In genomic region chr11:100948317-100948716, GRCm38 (mm10) we compare ENCODE assay signal across 21 mouse cellular contexts. TPM values are rescaled to one million over a fixed set of nuclear protein-coding genes. Genes with fewer than 3 reads are reported as not detected.
DNase-seq lines count a peak whose midpoint lies in the region; ATAC-seq and TF ChIP-seq lines count a peak whose summit lies in the region.
"Had no signal": no experiment of that assay in that cellular context is flagged by ENCODE, and none has a peak within 500 bp of the region (broad histone marks: within the 10 kb centered on the region; RNA-seq: fewer than 3 reads in every experiment).

No protein-coding gene starts in this region.

- H3K27ac ChIP-seq in midbrain, embryonic 11.5 days (ENCODE audit: low read depth, low read length): no peak overlapping the region
- H3K27ac ChIP-seq in midbrain, embryonic 13.5 days: no peak overlapping the region
- no peak overlapping the region for H3K27ac ChIP-seq in MEL (ENCODE audit: control insufficient read depth, low read depth, low read length)

- ATAC-seq in midbrain, embryonic 11.5 days (ENCODE audit: low FRiP score): no peak
- no peak for ATAC-seq in midbrain, embryonic 13.5 days
- peak; percentile 57 for ATAC-seq in G1E (ENCODE audit: extremely low read depth, insufficient number of reproducible peaks, low FRiP score, poor library complexity, severe bottlenecking)
- ATAC-seq in monocyte, adult 5-6 weeks (replicated peaks; ENCODE audit: insufficient number of reproducible peaks, low FRiP score, low TSS enrichment, poor library complexity, severe bottlenecking): no peak
- ATAC-seq: activated CD4-positive, CD25-positive, alpha-beta regulatory T cell, adult 4 months; CD4-positive, CD25-positive, alpha-beta regulatory T cell, adult 4 months; Patski had no signal

- peak; percentile 54 for DNase-seq in midbrain, embryonic 11.5 days (ENCODE audit: low spot score, missing footprints)
- DNase-seq in G1E (ENCODE audit: low spot score) (peak; percentile 58), MEL (ENCODE audit: low read depth, low spot score) (no peak)
- no peak for DNase-seq in layer of hippocampus, postnatal 25 days (ENCODE audit: extremely low spot score in 1 of 2, low spot score in 1 of 2)
- DNase-seq: adrenal gland, adult 2 months; adrenal gland, adult 8-10 months; adrenal gland, postnatal 10 days; adrenal gland, postnatal 14 days; adrenal gland, postnatal 25 days; adrenal gland, postnatal 36 days; cerebellum, adult 11 months; cerebellum, adult 11-12 months; cerebellum, adult 18-20 months; cerebellum, adult 2 months; cerebellum, adult 8-10 months had no signal

- H3K79me2 ChIP-seq in MEL (ENCODE audit: control insufficient read depth, insufficient read depth, low read length, poor library complexity): no peaks in the 10 kb centered on the region

- no peak for TF ChIP-seq POLR2A in MEL (IDR thresholded peaks at IDR 0.05; ENCODE audit: control insufficient read depth in 1 of 2, insufficient read depth in 1 of 2, low read depth in 1 of 2, low read length in 2 of 2, poor library complexity in 1 of 2)

- H3K9me3 ChIP-seq in midbrain, embryonic 11.5 days (ENCODE audit: control insufficient read depth, low read length): no peaks in the 10 kb centered on the region
- H3K9me3 ChIP-seq in midbrain, embryonic 13.5 days: no peaks in the 10 kb centered on the region
- H3K9me3 ChIP-seq in G1E (replicated peaks) (peaks cover 16% of the 10 kb centered on the region), MEL (replicated peaks; ENCODE audit: insufficient read depth, low read length) (no peaks in the 10 kb centered on the region)

- WGBS in midbrain, embryonic 11.5 days: 63% methylated on average over 4 of the region's 4 CpGs
- 62% methylated on average over 4 of the region's 4 CpGs for WGBS in midbrain, embryonic 13.5 days

- no peak overlapping the region for H3K4me2 ChIP-seq in midbrain, embryonic 11.5 days
- no peak overlapping the region for H3K4me2 ChIP-seq in midbrain, embryonic 13.5 days (replicated peaks)

- H3K36me3 ChIP-seq in midbrain, embryonic 11.5 days (ENCODE audit: control insufficient read depth, insufficient read depth, low read length): no peaks in the 10 kb centered on the region
- H3K36me3 ChIP-seq in midbrain, embryonic 13.5 days: no peaks in the 10 kb centered on the region
- H3K36me3 ChIP-seq in G1E (replicated peaks) (no peaks in the 10 kb centered on the region), MEL (ENCODE audit: control insufficient read depth in 1 of 2, insufficient read depth in 2 of 2, low read length in 2 of 2) (no peaks in the 10 kb centered on the region)

- H3K4me1 ChIP-seq in midbrain, embryonic 11.5 days (ENCODE audit: control insufficient read depth, insufficient read depth, low read length): no peaks in the 10 kb centered on the region
- H3K4me1 ChIP-seq in midbrain, embryonic 13.5 days (replicated peaks): peaks cover 3% of the 10 kb centered on the region; the same call in 1 of the 2 replicates
- H3K4me1 ChIP-seq in G1E (ENCODE audit: insufficient read depth, low read depth, low read length) (peaks cover 46% of the 10 kb centered on the region), MEL (ENCODE audit: control insufficient read depth in 1 of 2, insufficient read depth in 2 of 2, low read length in 2 of 2) (peaks cover 0 to 6% of the 10 kb centered on the region in 2 experiments; a peak in 3 of 4 replicates)

- H3K4me3 ChIP-seq in midbrain, embryonic 11.5 days (ENCODE audit: low read depth, low read length): no peak overlapping the region
- no peak overlapping the region for H3K4me3 ChIP-seq in midbrain, embryonic 13.5 days (replicated peaks)
- H3K4me3 ChIP-seq in G1E (ENCODE audit: low read depth, low read length) (no peak overlapping the region; the same call in 1 of the 2 replicates), MEL (ENCODE audit: control insufficient read depth in 1 of 2, insufficient read depth in 1 of 2, low read depth in 2 of 2, low read length in 2 of 2) (no peak overlapping the region)

- TF ChIP-seq EP300 in MEL (IDR thresholded peaks at IDR 0.05; ENCODE audit: low read depth in 1 of 2, low read length in 2 of 2): peak in 1 of 2 experiments; percentile 45; a peak in 1 of 4 replicates

- TF ChIP-seq CTCF in G1E (IDR thresholded peaks at IDR 0.05; ENCODE audit: low read depth, low read length): no peak
- TF ChIP-seq CTCF in MEL (IDR thresholded peaks at IDR 0.05 in 2 of 3, conservative IDR thresholded peaks at IDR 0.05 in 1 of 3; ENCODE audit: control insufficient read depth in 1 of 3, insufficient read depth in 1 of 3, low read depth in 2 of 3, low read length in 3 of 3, poor library complexity in 1 of 3, severe bottlenecking in 1 of 3): no peak

- no peak overlapping the region for H3K9ac ChIP-seq in midbrain, embryonic 11.5 days (ENCODE audit: low read length)
- H3K9ac ChIP-seq in midbrain, embryonic 13.5 days (replicated peaks): no peak overlapping the region
- H3K9ac ChIP-seq in MEL (ENCODE audit: control insufficient read depth, low read depth, low read length, poor library complexity, severe bottlenecking): no peak overlapping the region

- H3K27me3 ChIP-seq in midbrain, embryonic 11.5 days (ENCODE audit: control insufficient read depth, insufficient read depth, low read length): no peaks in the 10 kb centered on the region
- no peaks in the 10 kb centered on the region for H3K27me3 ChIP-seq in midbrain, embryonic 13.5 days
- H3K27me3 ChIP-seq in G1E (ENCODE audit: insufficient read depth, low read length): no peaks in the 10 kb centered on the region
- H3K27me3 ChIP-seq in MEL (ENCODE audit: control insufficient read depth in 1 of 2, insufficient read depth in 2 of 2, low read length in 2 of 2): no peaks in the 10 kb centered on the region
- H3K27me3 ChIP-seq: CH12.LX, Patski had no signal

- TF ChIP-seq RAD21 in MEL (IDR thresholded peaks at IDR 0.05; ENCODE audit: low read depth, low read length): no peak

TF ChIP-seq in MEL, 35 proteins besides CTCF, POLR2A, EP300 and RAD21:
- TF ChIP-seq ETS1 (IDR thresholded peaks at IDR 0.05; ENCODE audit: low read depth, low read length) (no peak), UBTF (IDR thresholded peaks at IDR 0.05; ENCODE audit: borderline replicate concordance, insufficient read depth, low read depth, low read length) (no peak), USF1 (IDR thresholded peaks at IDR 0.05; ENCODE audit: low read depth, low read length) (peak; percentile 34; the same call in 1 of the 2 replicates), RCOR1 (IDR thresholded peaks at IDR 0.05; ENCODE audit: low read depth, low read length) (peak; percentile 58), MAX (IDR thresholded peaks at IDR 0.05; ENCODE audit: low read length) (peak; percentile 38; the same call in 1 of the 2 replicates), MXI1 (IDR thresholded peaks at IDR 0.05; ENCODE audit: low read depth, low read length) (no peak), POLR2AphosphoS2 (IDR thresholded peaks at IDR 0.05; ENCODE audit: low read length) (no peak), GATA1 (IDR thresholded peaks at IDR 0.05; ENCODE audit: low read depth, low read length) (peak; percentile 57), TCF12 (IDR thresholded peaks at IDR 0.05; ENCODE audit: low read depth, low read length) (peak; percentile 38; the same call in 1 of the 2 replicates), HCFC1 (IDR thresholded peaks at IDR 0.05; ENCODE audit: low read depth, low read length) (no peak), MYC (IDR thresholded peaks at IDR 0.05; ENCODE audit: low read depth, low read length) (0 out of 2 replicates have a peak, but pooled peaks have one; percentile 40), BHLHE40 (IDR thresholded peaks at IDR 0.05; ENCODE audit: borderline replicate concordance, low read depth, low read length) (peak; percentile 89)

RNA-seq across cellular contexts. Expression of gene Stat3, which starts 9.0 kb away (rescaled TPM):
- polyA plus RNA-seq in midbrain, embryonic 11.5 days (2014; fragmentation: Nextera tagmentation; extraction: Ambion mirVana): 22.8 and 24.0 TPM in 2 replicates
- polyA plus RNA-seq in midbrain, embryonic 13.5 days (2015; fragmentation: Nextera tagmentation; extraction: Ambion mirVana): 28.7 and 34.3 TPM in 2 replicates
- total RNA-seq in G1E (2014; fragmentation: Nextera tagmentation) (81.1 and 87.5 TPM in 2 replicates), G1E (2017) (69.3 and 70.3 TPM in 2 replicates), MEL (2012; rRNA removed) (25.7 and 31.1 TPM in 2 replicates)
- polyA plus RNA-seq in G1E (2012) (42.1 and 63.5 TPM in 2 replicates), MEL (2012; ENCODE audit: insufficient read depth in 1 of 2, insufficient read length in 2 of 2, low read depth in 1 of 2, low replicate concordance in 2 of 2, missing spikeins in 1 of 2) (100 to 1,000 TPM in 1 of 2 experiments, 10 to 100 TPM in 1; 64.7 to 249 TPM)
- total RNA-seq in layer of hippocampus, postnatal 25 days (2021): 10 to 100 TPM; 32.9 to 34.4 TPM
- 328 to 413 TPM (median 368 TPM) in 3 replicates for total RNA-seq in monocyte, adult 5-6 weeks (2017)

RNA-seq across cellular contexts. Expression of gene Cavin1, which starts 22.4 kb away (rescaled TPM):
- 12.5 and 14.8 TPM in 2 replicates for polyA plus RNA-seq in midbrain, embryonic 11.5 days (2014; fragmentation: Nextera tagmentation; extraction: Ambion mirVana)
- 28.3 and 30.4 TPM in 2 replicates for polyA plus RNA-seq in midbrain, embryonic 13.5 days (2015; fragmentation: Nextera tagmentation; extraction: Ambion mirVana)
- total RNA-seq in G1E (2014; fragmentation: Nextera tagmentation): 13.1 and 15.0 TPM in 2 replicates
- 3.1 and 3.8 TPM in 2 replicates for total RNA-seq in G1E (2017)
- 37.0 and 39.4 TPM in 2 replicates for polyA plus RNA-seq in G1E (2012)
- 2.9 and 3.4 TPM in 2 replicates for total RNA-seq in MEL (2012; rRNA removed)
- 1 to 10 TPM in 1 of 2 experiments, not detected in 1; 9.0 TPM for polyA plus RNA-seq in MEL (2012; ENCODE audit: insufficient read depth in 1 of 2, insufficient read length in 2 of 2, low read depth in 1 of 2, low replicate concordance in 2 of 2, missing spikeins in 1 of 2)
- total RNA-seq in layer of hippocampus, postnatal 25 days (2021): 10 to 100 TPM; 14.2 to 15.8 TPM
- 0.32 to 2.5 TPM in 2 of 3 replicates, not detected in the other for total RNA-seq in monocyte, adult 5-6 weeks (2017)

Comparison
In these comparisons a context has a peak if more than half of its experiments do, and no peak if none do; other contexts are left out.
1. DNase-seq: peak in midbrain, embryonic 11.5 days (single experiment) and G1E (single experiment); none in MEL (single experiment) and layer of hippocampus, postnatal 25 days (0 of 2).